Mouse (Mus musculus): ENCODE results near the gene Ptprf.

DNA sequence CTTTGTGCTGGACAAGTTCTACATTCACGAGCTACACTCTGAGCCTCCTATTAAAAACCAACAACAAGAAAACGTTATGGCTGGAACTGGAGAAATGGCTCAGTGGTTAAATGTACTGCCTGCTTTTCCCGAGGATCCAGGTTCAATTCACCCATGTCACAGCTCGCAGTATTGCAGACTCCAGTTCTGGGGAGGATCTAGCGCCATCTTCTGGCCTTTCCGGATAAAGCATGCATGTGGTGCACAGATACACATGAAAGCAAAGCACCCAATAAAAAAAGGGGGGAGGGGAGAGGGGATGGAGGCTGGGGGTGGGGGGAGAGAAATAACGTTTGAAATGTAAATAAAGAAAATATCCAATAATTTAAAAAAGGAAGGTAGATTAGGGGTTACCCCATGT, 45.5 kb upstream of the Ptprf start:
- TF ChIP-seq POLR2AphosphoS2 (IDR thresholded peaks at IDR 0.05; ENCODE audit: insufficient read length, low read depth) (no peak), POLR2A (IDR thresholded peaks at IDR 0.05; ENCODE audit: insufficient read length, low read depth) (no peak), USF1 (IDR thresholded peaks at IDR 0.05; ENCODE audit: low read depth) (no peak), CEBPB (IDR thresholded peaks at IDR 0.05; ENCODE audit: insufficient read depth, poor library complexity, severe bottlenecking) (no peak), TCF12 (IDR thresholded peaks at IDR 0.05; ENCODE audit: insufficient read depth, poor library complexity, severe bottlenecking) (no peak)

Data from myocyte (in vitro differentiated cells).